Mouse (Mus musculus) brain, embryonic 14.5 days (tissue): ENCODE data around the gene Emc4.

Experiments
- CTCF ChIP-seq: fragments of 200-500 bp; IDR thresholded peaks from 2 replicates; pipeline ENCODE4 v1.5.1; 2012; ENCODE audit warnings: inconsistent platforms, mild to moderate bottlenecking, moderate library complexity, borderline replicate concordance; ENCODE audit not compliant: insufficient read depth, insufficient read length; ENCODE audit errors: extremely low read depth
- POLR2A ChIP-seq: fragments of 200-500 bp; IDR thresholded peaks from 2 replicates; pipeline ENCODE4 v1.6.1; 2012; ENCODE audit warnings: mild to moderate bottlenecking, inconsistent platforms, borderline replicate concordance; ENCODE audit not compliant: poor library complexity, insufficient read depth, insufficient read length, severe bottlenecking; ENCODE audit errors: extremely low read depth

DNA sequence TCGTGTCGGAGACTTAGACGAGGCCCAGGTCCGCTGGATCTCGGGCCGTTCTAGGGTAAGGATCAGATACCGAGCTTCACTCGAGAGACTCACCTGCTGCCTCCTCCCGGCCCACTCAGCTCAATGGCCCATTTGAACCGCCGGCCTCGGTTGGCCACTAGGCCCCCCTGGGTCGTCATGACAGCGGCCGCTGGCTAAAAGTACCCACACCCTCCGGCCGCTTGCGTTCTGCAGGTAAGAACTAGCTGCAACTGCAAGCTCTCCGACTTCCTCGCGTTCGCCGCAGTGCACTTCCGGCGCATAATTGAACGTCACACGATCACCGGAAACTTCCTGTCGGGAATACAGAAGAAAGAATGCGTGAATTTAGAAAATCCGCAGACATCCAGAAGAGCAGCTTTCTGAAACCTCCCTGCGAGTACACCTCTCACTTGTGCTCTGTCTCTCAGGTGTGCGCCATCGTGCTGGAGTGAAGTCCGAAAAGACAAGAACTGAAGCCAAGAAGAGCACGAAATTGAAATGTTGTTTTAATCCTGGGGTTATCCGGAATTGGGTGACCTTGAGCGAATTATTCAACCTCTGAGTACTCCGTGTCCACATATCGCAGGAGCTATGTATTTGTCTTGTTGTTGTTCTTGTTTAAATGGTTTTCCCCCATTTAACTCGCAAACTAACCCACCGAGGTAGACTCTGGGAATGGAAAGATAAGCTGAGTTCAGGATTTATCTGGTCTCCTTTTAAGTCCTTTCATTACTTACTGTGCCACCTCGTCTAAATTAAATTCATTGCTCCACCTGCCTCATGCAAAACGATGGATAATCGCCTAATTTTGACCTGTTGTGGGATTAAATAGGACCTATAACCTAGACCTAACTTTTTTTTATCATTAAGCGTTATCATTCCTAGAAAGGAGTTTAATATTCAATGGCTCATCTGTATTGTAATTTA is at the start of gene Emc4:
- TF ChIP-seq CTCF (no peak), POLR2A (peak; percentile 29; the same call in 1 of the 2 replicates)
